Mouse (Mus musculus) adrenal gland (tissue): ENCODE measurements around the gene Olfr772.
"Not testable (repeated sequence)": the region's sequence is repeated elsewhere in the genome, so short reads cannot be mapped to it uniquely, and the experiment has no call there.

ENCODE experiments used
- intact Hi-C: fragments of 180-260 bp; cut with DNase I; formaldehyde crosslinking; loops from one replicate; pipeline ENCODE4 v1.15.1; 2025
- long read RNA-seq, 2 experiments: library from polyadenylated mRNA; unstranded; transcript quantifications; one replicate each; pipeline ENCODE4 v2.0.0; 2020; ENCODE audit warnings: borderline replicate concordance in 1 of 2; ENCODE audit not compliant: insufficient replicate concordance in 1 of 2

Gene Olfr772
- long read RNA-seq, experiment 1: 0 reads
- long read RNA-seq, experiment 2: 0 reads

GRCm38 (mm10) chr10:129177821-129178220 is at the start of gene Olfr772:
Gene Olfr772, minus strand, starts transcription at chr10:129177921.
- intact Hi-C loops: not testable (repeated sequence)

DNA sequence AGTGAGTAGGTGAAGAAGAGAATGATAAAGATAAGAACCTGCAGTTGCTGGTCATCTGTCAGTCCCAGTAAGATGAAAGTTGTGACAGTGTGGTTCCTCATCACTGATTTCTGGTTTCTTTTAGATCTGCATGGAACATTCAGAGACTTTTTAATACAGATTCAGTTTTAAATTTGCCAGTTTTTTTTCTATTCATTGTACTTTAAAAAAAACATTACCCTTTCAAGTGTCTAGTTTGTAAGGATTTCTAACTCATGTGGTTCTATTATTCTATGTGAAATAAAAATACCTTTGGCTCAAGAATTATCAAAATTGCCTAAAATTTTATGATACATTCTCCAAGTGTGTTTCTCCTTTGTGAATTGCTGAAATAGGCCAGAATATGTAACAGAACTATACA is 9.6 kb upstream of the Olfr772 start, which contains the start of gene Olfr773:
TSS of gene Olfr773 (minus strand) at position 101 of the 400 bp plus-strand sequence.
- intact Hi-C loops: not testable (repeated sequence)

- intact Hi-C loops: no loop called here
Observed at GRCm38 (mm10) chr10:129164651-129165050, 13.1 kb downstream of the Olfr772 start, which contains the start of gene Olfr771. Gene Olfr771, minus strand, starts transcription at chr10:129164751.

GRCm38 (mm10) chr10:129138898-129139297 is 38.8 kb downstream of the Olfr772 start, which contains the start of gene Olfr770:
Gene Olfr770, minus strand, starts transcription at chr10:129138998.
- intact Hi-C loops: no loop called here
